Mouse (Mus musculus) bone marrow, adult 2 months (tissue): ENCODE results near the gene Mdfi.

Source experiments
- CTCF ChIP-seq: fragments of 200-500 bp; IDR thresholded peaks from 2 replicates; pipeline ENCODE4 v1.5.1; 2011; ENCODE audit warnings: low read length, control low read depth; ENCODE audit not compliant: control insufficient read depth, insufficient read depth
- POLR2A ChIP-seq: fragments of 200-500 bp; IDR thresholded peaks from 2 replicates; pipeline ENCODE4 v1.6.1; 2011; ENCODE audit warnings: low read depth, mild to moderate bottlenecking, control low read depth, low read length, borderline replicate concordance; ENCODE audit not compliant: control insufficient read depth

DNA sequence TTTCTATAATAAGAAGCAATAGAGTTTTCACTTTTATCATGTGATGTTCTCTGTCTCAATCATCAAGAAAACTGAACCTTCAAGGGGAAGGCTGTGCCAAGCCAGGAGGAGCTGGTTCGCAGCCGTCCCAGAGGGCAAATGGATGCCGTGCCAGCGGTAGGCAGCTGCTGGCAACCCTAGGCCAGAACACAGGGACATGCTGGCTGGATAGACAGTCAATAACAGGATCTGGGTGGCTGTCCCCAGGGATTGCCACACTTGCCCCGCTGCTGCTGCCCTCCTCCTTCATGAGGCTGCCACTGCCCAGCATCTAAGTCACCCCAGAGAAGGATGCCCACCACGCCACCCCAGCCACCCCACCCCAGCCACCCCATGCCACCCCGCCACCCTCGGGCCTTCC, 7.0 kb upstream of the Mdfi start:
- no peak for TF ChIP-seq POLR2A
- TF ChIP-seq CTCF: no peak
